Mouse (Mus musculus): ENCODE results near the gene Nav2.

- TF ChIP-seq CTCF (IDR thresholded peaks at IDR 0.05; ENCODE audit: borderline replicate concordance, insufficient read depth, low read depth, low read length) = no peak
- no peak for TF ChIP-seq POLR2A (IDR thresholded peaks at IDR 0.05; ENCODE audit: borderline replicate concordance, insufficient read depth, low read length)
These were observed 510.3 kb downstream of the Nav2 start for GRCm38 (mm10) chr7:49418841-49419240.

All from cerebellum, adult 2 months (tissue).